Mouse (Mus musculus): ENCODE data around the gene Gpr161. TPM values are rescaled to one million over a fixed set of nuclear protein-coding genes. Genes with fewer than 3 reads are reported as not detected.

Gpr161 gene
- polyA plus RNA-seq, 1 experiment from 2014 or later, result 2.2 TPM

- 17% methylated on average over 7 of the region's 7 CpGs for WGBS
- Histone ChIP-seq H3K36me3 (0 out of 2 replicates have a peak, but pooled peaks cover 8% of the 10 kb centered on the region), H3K4me2 (peak overlapping the region; percentile 86), H3K4me3 (replicated peaks) (peak overlapping the region; percentile 74), H3K27me3 (no peaks in the 10 kb centered on the region), H3K9ac (replicated peaks) (0 out of 2 replicates have a peak overlapping the region, but pooled peaks have one; percentile 87), H3K27ac (no peak overlapping the region), H3K9me3 (no peaks in the 10 kb centered on the region), H3K4me1 (replicated peaks) (peaks cover 38% of the 10 kb centered on the region)
- no peak for ATAC-seq (ENCODE audit: insufficient number of reproducible peaks, insufficient read depth, low FRiP score, low TSS enrichment, low read depth)
Observed at GRCm38 (mm10) chr1:165282967-165283345, 12.6 kb upstream of the Gpr161 start.

GRCm38 (mm10) chr1:165284096-165284495, 11.5 kb upstream of the Gpr161 start:
- WGBS, result 80% methylated on average over 7 of the region's 7 CpGs
- Histone ChIP-seq H3K27ac (no peak overlapping the region), H3K4me3 (replicated peaks) (no peak overlapping the region), H3K27me3 (no peaks in the 10 kb centered on the region), H3K9ac (replicated peaks) (no peak overlapping the region), H3K9me3 (no peaks in the 10 kb centered on the region), H3K36me3 (0 out of 2 replicates have a peak, but pooled peaks cover 10% of the 10 kb centered on the region), H3K4me2 (peak overlapping the region; percentile 86; the same call in 1 of the 2 replicates), H3K4me1 (replicated peaks) (peaks cover 38% of the 10 kb centered on the region)
- no peak for ATAC-seq (ENCODE audit: insufficient number of reproducible peaks, insufficient read depth, low FRiP score, low TSS enrichment, low read depth)

GRCm38 (mm10) chr1:165288165-165288564, 7.4 kb upstream of the Gpr161 start:
- WGBS, result 93% methylated on average over 9 of the region's 9 CpGs
- peaks cover 18% of the 10 kb centered on the region for H3K4me1 ChIP-seq (replicated peaks)

GRCm38 (mm10) chr1:165289831-165290230, 5.8 kb upstream of the Gpr161 start:
- ATAC-seq (ENCODE audit: insufficient number of reproducible peaks, insufficient read depth, low FRiP score, low TSS enrichment, low read depth), result no peak
- H3K27me3 ChIP-seq, result no peaks in the 10 kb centered on the region
- no peak overlapping the region for H3K4me3 ChIP-seq (replicated peaks)
- H3K9me3 ChIP-seq, result no peaks in the 10 kb centered on the region
- H3K4me1 ChIP-seq (replicated peaks), result peaks cover 4% of the 10 kb centered on the region; the same call in 1 of the 2 replicates
- no peak overlapping the region for H3K27ac ChIP-seq
- H3K36me3 ChIP-seq, result peaks cover 36% of the 10 kb centered on the region
- H3K4me2 ChIP-seq, result no peak overlapping the region
- no peak overlapping the region for H3K9ac ChIP-seq (replicated peaks)
- 91% methylated on average over 4 of the region's 4 CpGs for WGBS

More at GRCm38 (mm10) chr1:165288165-165288564, 7.4 kb upstream of the Gpr161 start:
- Histone ChIP-seq H3K27me3 (no peaks in the 10 kb centered on the region), H3K4me3 (replicated peaks) (no peak overlapping the region), H3K9me3 (no peaks in the 10 kb centered on the region), H3K27ac (no peak overlapping the region), H3K9ac (replicated peaks) (no peak overlapping the region), H3K36me3 (peaks cover 24% of the 10 kb centered on the region), H3K4me2 (no peak overlapping the region)
- no peak for ATAC-seq (ENCODE audit: insufficient number of reproducible peaks, insufficient read depth, low FRiP score, low TSS enrichment, low read depth)

- Histone ChIP-seq H3K27me3 (no peaks in the 10 kb centered on the region), H3K9ac (replicated peaks) (no peak overlapping the region), H3K27ac (no peak overlapping the region), H3K4me3 (replicated peaks) (no peak overlapping the region), H3K36me3 (peaks cover 51% of the 10 kb centered on the region), H3K4me1 (replicated peaks) (no peaks in the 10 kb centered on the region), H3K9me3 (no peaks in the 10 kb centered on the region), H3K4me2 (no peak overlapping the region)
- no peak for ATAC-seq (ENCODE audit: insufficient number of reproducible peaks, insufficient read depth, low FRiP score, low TSS enrichment, low read depth)
- WGBS, result 88% methylated on average over 6 of the region's 6 CpGs
Observed at GRCm38 (mm10) chr1:165291606-165292005, 4.0 kb upstream of the Gpr161 start.

- Histone ChIP-seq H3K4me2 (no peak overlapping the region), H3K4me1 (replicated peaks) (peaks cover 5% of the 10 kb centered on the region; the same call in 1 of the 2 replicates), H3K36me3 (peaks cover 9% of the 10 kb centered on the region), H3K27me3 (no peaks in the 10 kb centered on the region), H3K27ac (no peak overlapping the region), H3K9me3 (no peaks in the 10 kb centered on the region), H3K9ac (replicated peaks) (no peak overlapping the region), H3K4me3 (replicated peaks) (no peak overlapping the region)
- ATAC-seq (ENCODE audit: insufficient number of reproducible peaks, insufficient read depth, low FRiP score, low TSS enrichment, low read depth), result no peak
- 70% methylated on average over 3 of the region's 3 CpGs for WGBS
Observed at GRCm38 (mm10) chr1:165301108-165301507, 5.5 kb downstream of the Gpr161 start.

GRCm38 (mm10) chr1:165301567-165301966, 6.0 kb downstream of the Gpr161 start:
- Histone ChIP-seq H3K4me2 (no peak overlapping the region), H3K27me3 (no peaks in the 10 kb centered on the region), H3K4me3 (replicated peaks) (no peak overlapping the region), H3K27ac (no peak overlapping the region), H3K36me3 (peaks cover 9% of the 10 kb centered on the region), H3K4me1 (replicated peaks) (peaks cover 5% of the 10 kb centered on the region; the same call in 1 of the 2 replicates), H3K9ac (replicated peaks) (no peak overlapping the region), H3K9me3 (no peaks in the 10 kb centered on the region)
- WGBS, result 100% methylated on average over 2 of the region's 2 CpGs
- ATAC-seq (ENCODE audit: insufficient number of reproducible peaks, insufficient read depth, low FRiP score, low TSS enrichment, low read depth), result no peak

- H3K36me3 ChIP-seq, result peaks cover 16% of the 10 kb centered on the region
- peaks cover 5% of the 10 kb centered on the region; the same call in 1 of the 2 replicates for H3K4me1 ChIP-seq (replicated peaks)
- 87% methylated on average over 13 of the region's 13 CpGs for WGBS
- H3K27ac ChIP-seq, result no peak overlapping the region
- no peaks in the 10 kb centered on the region for H3K27me3 ChIP-seq
- no peak; the same call in 1 of the 2 replicates for ATAC-seq (ENCODE audit: insufficient number of reproducible peaks, insufficient read depth, low FRiP score, low TSS enrichment, low read depth)
- H3K4me2 ChIP-seq, result no peak overlapping the region
- H3K4me3 ChIP-seq (replicated peaks), result no peak overlapping the region
- no peaks in the 10 kb centered on the region for H3K9me3 ChIP-seq
- H3K9ac ChIP-seq (replicated peaks), result no peak overlapping the region
Observed at GRCm38 (mm10) chr1:165302455-165303208, 7.0 kb downstream of the Gpr161 start.

GRCm38 (mm10) chr1:165303209-165303608, 7.6 kb downstream of the Gpr161 start:
- ATAC-seq (ENCODE audit: insufficient number of reproducible peaks, insufficient read depth, low FRiP score, low TSS enrichment, low read depth), result no peak
- H3K9ac ChIP-seq (replicated peaks), result no peak overlapping the region
- no peak overlapping the region for H3K27ac ChIP-seq
- H3K9me3 ChIP-seq, result no peaks in the 10 kb centered on the region
- peaks cover 5% of the 10 kb centered on the region; the same call in 1 of the 2 replicates for H3K4me1 ChIP-seq (replicated peaks)
- H3K4me2 ChIP-seq, result no peak overlapping the region
- WGBS, result 84% methylated on average over 6 of the region's 6 CpGs
- H3K27me3 ChIP-seq, result no peaks in the 10 kb centered on the region
- H3K4me3 ChIP-seq (replicated peaks), result no peak overlapping the region
- H3K36me3 ChIP-seq, result peaks cover 16% of the 10 kb centered on the region

- no peak for ATAC-seq (ENCODE audit: insufficient number of reproducible peaks, insufficient read depth, low FRiP score, low TSS enrichment, low read depth)
- Histone ChIP-seq H3K4me1 (replicated peaks) (peaks cover 5% of the 10 kb centered on the region; the same call in 1 of the 2 replicates), H3K4me2 (no peak overlapping the region), H3K27ac (no peak overlapping the region), H3K9me3 (no peaks in the 10 kb centered on the region), H3K36me3 (peaks cover 27% of the 10 kb centered on the region), H3K4me3 (replicated peaks) (no peak overlapping the region), H3K27me3 (no peaks in the 10 kb centered on the region), H3K9ac (replicated peaks) (no peak overlapping the region)
- 92% methylated on average over 7 of the region's 7 CpGs for WGBS
Observed at GRCm38 (mm10) chr1:165304341-165304740, 8.8 kb downstream of the Gpr161 start.

- Histone ChIP-seq H3K9ac (replicated peaks) (no peak overlapping the region), H3K27me3 (no peaks in the 10 kb centered on the region), H3K4me2 (no peak overlapping the region), H3K36me3 (peaks cover 63% of the 10 kb centered on the region), H3K9me3 (no peaks in the 10 kb centered on the region), H3K27ac (no peak overlapping the region), H3K4me1 (replicated peaks) (no peaks in the 10 kb centered on the region), H3K4me3 (replicated peaks) (no peak overlapping the region)
- 67% methylated on average over 11 of the region's 11 CpGs for WGBS
- no peak for ATAC-seq (ENCODE audit: insufficient number of reproducible peaks, insufficient read depth, low FRiP score, low TSS enrichment, low read depth)
Observed at GRCm38 (mm10) chr1:165308180-165308579, 12.6 kb downstream of the Gpr161 start.
